Mouse (Mus musculus): ENCODE measurements at regions not wholly inside any gene's neighbourhood (a gene's known extent, or its start where the extent isn't known, plus 50 kb on each side); places are given as distances from the start of the nearest gene placed in this dataset.

- TF ChIP-seq EP300 (optimal IDR thresholded peaks at IDR 0.05) = no peak
- TF ChIP-seq CTCF (IDR thresholded peaks at IDR 0.05; ENCODE audit: low read depth) = no peak
Measured at GRCm38 (mm10) chr8:53945561-53945960, 131.8 kb upstream of the Vegfc start.
